Mouse (Mus musculus): ENCODE results near the gene Taf9. TPM values are rescaled to one million over a fixed set of nuclear protein-coding genes. Genes with fewer than 3 reads are reported as not detected.

Taf9 gene
- total RNA-seq, 2 experiments from 2014 or later: 14.7 to 16.8 TPM

- DNase-seq: peak; percentile 48 to 78
- intact Hi-C loops (cut with DNase I): loop anchor here (10.0 kb wide), 1 partner anchor 545 kb away; no protein-coding TSS in a partner anchor
These were observed 8.6 kb downstream of the Taf9 start for GRCm38 (mm10) chr13:100659864-100660456.

GRCm38 (mm10) chr13:100669291-100670022 is 18.1 kb downstream of the Taf9 start, which contains the start of gene Ccdc125:
Gene Ccdc125 (plus strand): TSS chr13:100669717.
- intact Hi-C loops (cut with DNase I): no loop called here
- DNase-seq: peak; percentile 38 to 43

GRCm38 (mm10) chr13:100670181-100670741 is 18.9 kb downstream of the Taf9 start:
- no peak for DNase-seq
- intact Hi-C loops (cut with DNase I): no loop called here

GRCm38 (mm10) chr13:100675936-100676635 is 24.7 kb downstream of the Taf9 start:
- no peak for DNase-seq
- intact Hi-C loops (cut with DNase I): no loop called here

GRCm38 (mm10) chr13:100681615-100682014 is 30.2 kb downstream of the Taf9 start:
- DNase-seq: no peak
- intact Hi-C loops (cut with DNase I): no loop called here

GRCm38 (mm10) chr13:100682837-100683236 is 31.5 kb downstream of the Taf9 start:
- no peak for DNase-seq
- intact Hi-C loops (cut with DNase I): no loop called here

- DNase-seq: no peak
- intact Hi-C loops (cut with DNase I): no loop called here
These were observed 33.0 kb downstream of the Taf9 start for GRCm38 (mm10) chr13:100684355-100684754.

- no peak for DNase-seq
- intact Hi-C loops (cut with DNase I): no loop called here
These were observed 36.1 kb downstream of the Taf9 start for GRCm38 (mm10) chr13:100687513-100687912.

- DNase-seq: no peak
- intact Hi-C loops (cut with DNase I): no loop called here
These were observed 46.2 kb downstream of the Taf9 start for GRCm38 (mm10) chr13:100697541-100697940.

GRCm38 (mm10) chr13:100698866-100699265 is 47.5 kb downstream of the Taf9 start:
- intact Hi-C loops (cut with DNase I): no loop called here
- DNase-seq: no peak

- intact Hi-C loops (cut with DNase I): no loop called here
- no peak for DNase-seq
These were observed 52.1 kb downstream of the Taf9 start for GRCm38 (mm10) chr13:100703468-100703867.

Other genes starting within 250 kb of the Taf9 start
- under 1 TPM in 1 of 2 experiments, not detected in 1; 0.07 TPM for gene Naip1, start 198.7 kb upstream of the Taf9 start, total RNA-seq (2021)
- gene Gtf2h2, start 159.0 kb upstream of the Taf9 start, total RNA-seq (2021): 10 to 100 TPM; 22.6 to 25.2 TPM
- gene Ocln, start 98.9 kb upstream of the Taf9 start, total RNA-seq (2021): 1 to 10 TPM in 1 of 2 experiments, under 1 TPM in 1; 0.94 to 1.2 TPM
- 1 to 10 TPM; 1.1 to 1.4 TPM for gene Marveld2, start 34.6 kb upstream of the Taf9 start, total RNA-seq (2021)
- gene Ak6, start 600 bp upstream of the Taf9 start, total RNA-seq (2021): 10 to 100 TPM; 77.7 to 78.5 TPM
- 10 to 100 TPM; 19.9 to 20.2 TPM for gene Rad17, start 528 bp upstream of the Taf9 start, total RNA-seq (2021)
- 1 to 10 TPM; 1.5 to 2.0 TPM for gene Ccdc125, start 18.1 kb downstream of the Taf9 start, total RNA-seq (2021)
- 10 to 100 TPM; 29.5 to 34.8 TPM for gene Cdk7, start 79.4 kb downstream of the Taf9 start, total RNA-seq (2021)
- gene Mrps36, start 93.1 kb downstream of the Taf9 start, total RNA-seq (2021): 100 to 1,000 TPM; 163 to 174 TPM
- 1 to 10 TPM; 2.1 to 2.8 TPM for gene Cenph, start 124.3 kb downstream of the Taf9 start, total RNA-seq (2021)
- 10 to 100 TPM; 19.3 to 27.8 TPM for gene Ccnb1, start 135.0 kb downstream of the Taf9 start, total RNA-seq (2021)
- gene Slc30a5, start 181.8 kb downstream of the Taf9 start, total RNA-seq (2021): 10 to 100 TPM; 28.9 to 32.2 TPM